Mouse (Mus musculus) forebrain, embryonic 15.5 days (tissue): ENCODE results near the gene Nppb. TPM values are rescaled to one million over a fixed set of nuclear protein-coding genes. Genes with fewer than 3 reads are reported as not detected.
A peak's percentile ranks its signal among the peaks of the same experiment; 100 is the strongest.

Source experiments
- ATAC-seq: fragments of 200-750 bp; cut with Nextera tagmentation; replicated peaks from 2 replicates; pipeline ENCODE4 v1.8.0; 2017; ENCODE audit warnings: mild to moderate bottlenecking, moderate TSS enrichment, moderate library complexity
- H3K27ac ChIP-seq: fragments of 300-500 bp; sonication (generic); replicated peaks from 2 replicates; pipeline ENCODE4 v1.5.1; 2015; ENCODE audit warnings: mild to moderate bottlenecking, inconsistent platforms
- H3K27me3 ChIP-seq: fragments of 300-500 bp; sonication (generic); 2 replicates; pipeline ENCODE4 v1.6.1; 2015; ENCODE audit warnings: inconsistent platforms
- H3K36me3 ChIP-seq: fragments of 300-500 bp; sonication (generic); 2 replicates; pipeline ENCODE4 v1.6.1; 2015; ENCODE audit warnings: mild to moderate bottlenecking, inconsistent platforms
- H3K4me1 ChIP-seq: fragments of 300-500 bp; sonication (generic); 2 replicates; pipeline ENCODE4 v1.6.1; 2015; ENCODE audit warnings: inconsistent platforms
- H3K4me2 ChIP-seq: fragments of 300-500 bp; sonication (generic); replicated peaks from 2 replicates; pipeline ENCODE4 v1.6.1; 2015; ENCODE audit warnings: mild to moderate bottlenecking, inconsistent platforms
- H3K4me3 ChIP-seq: fragments of 300-500 bp; sonication (generic); 2 replicates; pipeline ENCODE4 v1.5.1; 2015; ENCODE audit warnings: mild to moderate bottlenecking, inconsistent platforms
- H3K9ac ChIP-seq: fragments of 300-500 bp; sonication (generic); replicated peaks from 2 replicates; pipeline ENCODE4 v1.6.1; 2015; ENCODE audit warnings: mild to moderate bottlenecking, inconsistent platforms
- H3K9me3 ChIP-seq: fragments of 300-500 bp; sonication (generic); 2 replicates; pipeline ENCODE4 v1.6.1; 2016; ENCODE audit warnings: inconsistent platforms
- WGBS: fragments of 180-500 bp; shearing (Covaris S2); methylation state at CpG from one replicate; pipeline ENCODE4 v1.1.7; 2015; ENCODE audit warnings: mixed read lengths; 5-methylcytosine and 5-hydroxymethylcytosine counted together
- polyA plus RNA-seq: library from polyadenylated mRNA; unstranded; fragments of >200 nt; fragmentation: Nextera tagmentation; extraction: Ambion mirVana; gene quantifications from 2 replicates; pipeline ENCODE4 v1.2.1, GENCODE M21; 2015

The Nppb gene
- polyA plus RNA-seq: not detected in 2 replicates

DNA sequence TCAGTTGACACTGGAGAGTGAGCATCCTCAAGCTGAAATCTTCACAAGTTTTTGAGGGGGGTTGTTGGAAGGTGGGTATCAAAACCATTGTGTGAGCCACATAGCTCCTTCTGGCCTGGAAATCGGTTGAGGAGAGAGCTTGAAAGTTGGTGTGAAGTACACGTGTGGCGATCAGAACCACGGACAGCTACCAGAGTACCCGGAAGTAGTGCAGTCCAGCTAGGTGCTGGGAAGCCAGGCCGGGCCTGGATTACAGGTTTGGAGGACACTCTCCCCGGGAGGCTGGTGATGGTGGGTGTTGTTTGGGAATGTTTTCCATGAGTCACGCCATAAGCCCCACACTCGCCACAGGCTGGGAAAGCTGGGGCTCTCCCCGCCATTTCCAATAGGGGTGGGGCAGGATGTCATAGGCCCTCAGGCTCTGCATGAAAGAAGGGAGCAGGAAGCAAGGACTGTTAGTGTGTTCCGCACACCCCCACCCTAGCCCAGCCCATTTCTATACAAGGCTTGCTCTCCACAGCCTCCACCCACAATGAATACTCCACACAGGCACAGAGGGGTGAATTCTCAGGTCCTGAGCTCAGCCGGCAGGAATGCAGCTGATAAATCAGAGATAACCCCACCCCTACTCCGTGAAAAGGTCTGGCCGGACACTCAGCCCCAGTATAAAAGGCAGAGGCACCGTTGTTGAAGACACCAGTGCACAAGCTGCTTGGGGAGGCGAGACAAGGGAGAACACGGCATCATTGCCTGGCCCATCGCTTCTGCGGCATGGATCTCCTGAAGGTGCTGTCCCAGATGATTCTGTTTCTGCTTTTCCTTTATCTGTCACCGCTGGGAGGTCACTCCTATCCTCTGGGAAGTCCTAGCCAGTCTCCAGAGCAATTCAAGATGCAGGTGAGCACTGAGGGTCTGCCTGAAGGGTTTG, at the start of gene Nppb:
Gene Nppb, plus strand, starts transcription at position 584 of the 928 bp plus-strand sequence.
- H3K9ac ChIP-seq: no peak within 1 kb of the TSS
- H3K4me1 ChIP-seq: no peaks in the 10 kb centered on the region
- 38% methylated on average over 20 of the region's 20 CpGs for WGBS
- peaks cover 5% of the 10 kb centered on the region; the same call in 1 of the 2 replicates for H3K27me3 ChIP-seq
- no peak within 1 kb of the TSS for H3K4me2 ChIP-seq
- H3K4me3 ChIP-seq: no peak within 1 kb of the TSS
- no peak within 1 kb of the TSS for H3K27ac ChIP-seq
- ATAC-seq: no peak
- H3K9me3 ChIP-seq: no peaks in the 10 kb centered on the region
- H3K36me3 ChIP-seq: no peaks in the 10 kb centered on the region

DNA sequence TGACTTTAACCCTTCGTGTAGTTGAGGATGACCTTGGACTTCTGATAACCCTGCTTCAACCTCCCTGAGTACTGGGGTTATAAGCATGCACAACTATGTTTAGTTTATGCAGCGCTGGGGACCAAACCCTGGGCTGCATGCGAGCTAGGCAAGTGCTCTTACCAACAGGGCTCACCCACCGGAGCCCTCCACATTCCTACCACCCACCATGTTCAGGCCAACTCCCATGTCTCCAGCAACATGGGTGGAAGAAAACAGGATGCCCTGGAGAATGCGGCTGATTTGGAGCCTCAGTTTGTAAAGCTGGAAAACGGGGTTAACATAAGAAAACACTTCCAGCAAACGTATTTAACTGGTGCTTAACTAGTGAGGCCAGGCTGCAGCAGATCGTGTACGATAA, 49.7 kb upstream of the Nppb start:
- 20% methylated on average over 9 of the region's 9 CpGs for WGBS
- H3K9ac ChIP-seq: peak overlapping the region; percentile 54; the same call in 1 of the 2 replicates
- H3K4me1 ChIP-seq: peaks cover 12% of the 10 kb centered on the region
- H3K9me3 ChIP-seq: no peaks in the 10 kb centered on the region
- H3K4me2 ChIP-seq: peak overlapping the region; percentile 90
- H3K4me3 ChIP-seq: peak overlapping the region; percentile 53
- no peak for ATAC-seq
- no peaks in the 10 kb centered on the region for H3K27me3 ChIP-seq
- no peak overlapping the region for H3K27ac ChIP-seq
- no peaks in the 10 kb centered on the region for H3K36me3 ChIP-seq

- peak; percentile 41 for ATAC-seq
- Histone ChIP-seq H3K9ac (peak within 1 kb of the TSS; percentile 54), H3K4me1 (peaks cover 14% of the 10 kb centered on the region), H3K27ac (peak within 1 kb of the TSS; percentile 33; the same call in 1 of the 2 replicates), H3K36me3 (no peaks in the 10 kb centered on the region), H3K9me3 (no peaks in the 10 kb centered on the region), H3K4me2 (peak within 1 kb of the TSS; percentile 90), H3K4me3 (peak within 1 kb of the TSS; percentile 53), H3K27me3 (no peaks in the 10 kb centered on the region)
- WGBS: under 1% methylated on average over 43 of the region's 51 CpGs
Observed at GRCm38 (mm10) chr4:147936331-147936954, 49.1 kb upstream of the Nppb start, which contains the start of gene Plod1. Gene Plod1 (minus strand): TSS chr4:147936767.

DNA sequence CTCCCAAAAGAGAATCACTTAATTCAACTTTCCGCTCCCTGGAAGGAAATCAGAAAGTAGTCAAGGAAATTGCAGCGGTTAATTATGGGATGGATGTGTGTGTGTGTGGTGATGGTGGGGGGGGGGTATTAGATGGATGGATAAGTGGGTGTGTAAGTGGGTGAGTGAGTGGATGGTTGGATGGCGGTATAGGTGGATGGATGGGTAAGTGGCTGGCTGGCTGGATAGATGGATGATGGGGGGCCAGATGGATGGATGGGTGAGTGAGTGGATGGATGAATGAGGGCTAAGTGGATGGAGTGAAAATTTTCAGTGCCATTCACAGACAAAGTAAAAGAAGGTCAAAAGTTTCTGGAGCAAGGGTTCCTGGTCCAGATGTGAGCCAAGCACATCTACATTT, 48.6 kb upstream of the Nppb start:
- H3K4me2 ChIP-seq: peak overlapping the region; percentile 90
- H3K4me3 ChIP-seq: peak overlapping the region; percentile 53
- WGBS: 39% methylated on average over 3 of the region's 3 CpGs
- H3K27me3 ChIP-seq: no peaks in the 10 kb centered on the region
- H3K9me3 ChIP-seq: no peaks in the 10 kb centered on the region
- H3K4me1 ChIP-seq: peaks cover 20% of the 10 kb centered on the region
- H3K36me3 ChIP-seq: no peaks in the 10 kb centered on the region
- H3K27ac ChIP-seq: no peak overlapping the region
- H3K9ac ChIP-seq: peak overlapping the region; percentile 54; the same call in 1 of the 2 replicates
- ATAC-seq: no peak

GRCm38 (mm10) chr4:147937486-147937885, 48.1 kb upstream of the Nppb start:
- WGBS: 57% methylated on average over 5 of the region's 5 CpGs

GRCm38 (mm10) chr4:147938148-147939096, 47.2 kb upstream of the Nppb start:
- Histone ChIP-seq H3K4me3 (no peak overlapping the region), H3K27me3 (no peaks in the 10 kb centered on the region), H3K4me1 (peaks cover 34% of the 10 kb centered on the region), H3K36me3 (no peaks in the 10 kb centered on the region), H3K27ac (no peak overlapping the region), H3K9ac (no peak overlapping the region), H3K4me2 (no peak overlapping the region), H3K9me3 (no peaks in the 10 kb centered on the region)
- 76% methylated on average over 14 of the region's 14 CpGs for WGBS
- no peak for ATAC-seq

More at GRCm38 (mm10) chr4:147937486-147937885, 48.1 kb upstream of the Nppb start:
- Histone ChIP-seq H3K4me3 (no peak overlapping the region), H3K4me2 (no peak overlapping the region), H3K4me1 (peaks cover 25% of the 10 kb centered on the region), H3K9me3 (no peaks in the 10 kb centered on the region), H3K27me3 (no peaks in the 10 kb centered on the region), H3K9ac (no peak overlapping the region), H3K36me3 (no peaks in the 10 kb centered on the region), H3K27ac (no peak overlapping the region)
- no peak for ATAC-seq

GRCm38 (mm10) chr4:147940111-147940510, 45.5 kb upstream of the Nppb start:
- no peaks in the 10 kb centered on the region for H3K9me3 ChIP-seq
- WGBS: 28% methylated on average over 9 of the region's 9 CpGs
- H3K36me3 ChIP-seq: peaks cover 15% of the 10 kb centered on the region
- H3K4me2 ChIP-seq: peak overlapping the region; percentile 97
- H3K4me3 ChIP-seq: peak overlapping the region; percentile 84
- H3K9ac ChIP-seq: no peak overlapping the region
- peak overlapping the region; percentile 71 for H3K27ac ChIP-seq
- peaks cover 35% of the 10 kb centered on the region for H3K4me1 ChIP-seq
- ATAC-seq: 0 out of 2 replicates have a peak, but pooled peaks have one; percentile 7
- H3K27me3 ChIP-seq: no peaks in the 10 kb centered on the region

DNA sequence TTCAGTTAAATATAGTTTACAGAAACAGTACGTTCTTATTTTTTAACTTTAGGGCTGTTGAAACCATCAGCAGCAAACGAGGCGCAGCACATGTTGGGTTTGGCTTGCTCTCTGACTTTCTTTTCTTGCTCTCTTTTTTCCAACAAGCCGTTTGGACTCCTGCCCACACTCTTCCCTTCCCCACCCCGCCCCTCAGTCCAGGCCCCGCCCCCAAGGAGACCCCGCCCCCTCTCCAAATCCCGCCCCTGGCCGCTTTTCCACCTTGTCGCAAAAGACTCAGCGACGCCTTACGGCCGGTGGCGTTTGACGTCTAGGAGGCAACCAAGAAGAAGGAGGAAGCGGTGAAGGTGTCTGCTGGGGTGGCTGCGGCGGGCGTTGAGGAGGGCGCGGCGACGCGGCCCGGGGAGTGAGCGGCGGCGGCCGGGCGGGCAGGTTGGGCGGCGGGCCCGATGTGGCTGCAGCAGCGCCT, 45.0 kb upstream of the Nppb start, which contains the start of gene 2510039O18Rik:
Gene 2510039O18Rik, plus strand, starts transcription at position 320 of the 469 bp plus-strand sequence.
- peak; percentile 71 for ATAC-seq
- peak within 1 kb of the TSS; percentile 84 for H3K4me3 ChIP-seq
- no peaks in the 10 kb centered on the region for H3K27me3 ChIP-seq
- H3K4me1 ChIP-seq: peaks cover 35% of the 10 kb centered on the region
- no peaks in the 10 kb centered on the region for H3K9me3 ChIP-seq
- peak within 1 kb of the TSS; percentile 97 for H3K4me2 ChIP-seq
- H3K36me3 ChIP-seq: peaks cover 20% of the 10 kb centered on the region
- H3K9ac ChIP-seq: peak within 1 kb of the TSS; percentile 83
- H3K27ac ChIP-seq: peak within 1 kb of the TSS; percentile 71
- 1% methylated on average over 35 of the region's 35 CpGs for WGBS

GRCm38 (mm10) chr4:147941045-147942020, 44.3 kb upstream of the Nppb start:
- peak; percentile 4 for ATAC-seq
- peaks cover 35% of the 10 kb centered on the region for H3K4me1 ChIP-seq
- peak overlapping the region; percentile 83 for H3K9ac ChIP-seq
- peak overlapping the region; percentile 97 for H3K4me2 ChIP-seq
- peak overlapping the region; percentile 84 for H3K4me3 ChIP-seq
- no peaks in the 10 kb centered on the region for H3K27me3 ChIP-seq
- WGBS: 8% methylated on average over 78 of the region's 88 CpGs
- H3K36me3 ChIP-seq: peaks cover 27% of the 10 kb centered on the region
- peak overlapping the region; percentile 71 for H3K27ac ChIP-seq
- H3K9me3 ChIP-seq: no peaks in the 10 kb centered on the region

DNA sequence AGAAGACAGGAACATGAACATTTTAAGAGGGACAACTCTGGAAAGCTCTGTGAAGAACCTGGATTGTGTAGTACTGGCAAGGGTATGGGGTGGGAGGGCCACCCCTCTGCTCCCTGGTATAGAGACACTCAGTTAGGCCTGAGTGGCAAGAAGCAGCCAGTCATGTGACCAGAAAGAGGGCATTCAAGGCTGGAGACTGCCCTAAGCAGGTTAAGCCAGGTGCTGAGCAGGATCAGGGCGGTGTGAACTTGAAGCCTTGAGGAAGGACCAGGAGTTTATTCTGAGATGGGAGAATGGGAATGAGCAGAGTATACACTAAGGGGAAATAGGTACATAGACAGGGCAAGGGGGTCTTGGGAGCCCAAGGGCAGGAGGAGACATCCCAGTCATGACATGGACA, 42.6 kb upstream of the Nppb start:
- H3K9ac ChIP-seq: no peak overlapping the region
- H3K27me3 ChIP-seq: no peaks in the 10 kb centered on the region
- H3K4me3 ChIP-seq: no peak overlapping the region
- peaks cover 36% of the 10 kb centered on the region for H3K4me1 ChIP-seq
- 100% methylated on average over 1 of the region's 1 CpGs for WGBS
- no peak for ATAC-seq
- no peaks in the 10 kb centered on the region for H3K9me3 ChIP-seq
- H3K27ac ChIP-seq: no peak overlapping the region
- peaks cover 43% of the 10 kb centered on the region for H3K36me3 ChIP-seq
- no peak overlapping the region for H3K4me2 ChIP-seq
